Mouse (Mus musculus) heart, adult 8-10 months (tissue): ENCODE measurements at regions not wholly inside any gene's neighbourhood (a gene's known extent, or its start where the extent isn't known, plus 50 kb on each side); places are given as distances from the start of the nearest gene placed in this dataset.

Experiments used
- DNase-seq: peaks from one replicate; pipeline ENCODE4 v3.0.0; 2022; ENCODE audit warnings: low spot score

DNA sequence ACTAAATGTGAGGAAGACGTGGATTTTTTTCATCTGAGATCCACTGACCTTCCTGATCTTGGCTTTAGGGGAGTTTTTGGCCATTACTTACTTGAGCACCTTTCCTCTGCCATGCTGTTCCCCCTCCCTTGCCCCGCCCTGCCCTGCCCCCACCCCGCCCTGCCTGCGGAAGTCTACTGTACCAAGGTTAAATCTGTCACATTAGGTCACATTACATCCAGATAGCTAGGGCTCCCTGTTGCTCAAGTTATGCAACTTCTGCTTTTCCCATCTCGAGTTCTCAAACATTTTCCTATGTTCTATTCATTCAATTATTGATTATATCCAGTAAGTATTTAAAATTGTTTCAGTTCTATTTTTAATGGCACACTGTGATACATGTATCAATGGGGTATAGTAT is 144.7 kb upstream of the Cnot2 start:
- no peak for DNase-seq

DNA sequence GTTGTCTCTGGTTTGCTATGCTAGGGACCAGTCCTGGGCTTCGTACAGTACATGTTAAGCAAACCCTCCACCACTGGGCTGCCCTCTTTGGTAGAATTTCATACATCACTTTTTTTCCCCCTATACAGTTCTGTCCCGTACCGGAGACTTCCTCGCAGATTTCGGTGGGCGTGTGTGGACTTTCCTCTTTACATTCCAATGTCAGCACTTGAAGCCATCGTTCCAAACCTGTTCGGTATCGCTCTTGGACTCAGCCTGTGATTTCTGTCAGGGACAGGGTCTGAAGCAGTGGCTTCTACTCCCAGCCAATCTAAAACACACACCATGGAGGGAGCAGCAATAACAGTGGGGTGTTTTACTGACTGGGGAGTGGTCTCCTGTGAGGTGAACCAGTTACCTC is 140.7 kb upstream of the Cnot2 start:
- no peak for DNase-seq

DNA sequence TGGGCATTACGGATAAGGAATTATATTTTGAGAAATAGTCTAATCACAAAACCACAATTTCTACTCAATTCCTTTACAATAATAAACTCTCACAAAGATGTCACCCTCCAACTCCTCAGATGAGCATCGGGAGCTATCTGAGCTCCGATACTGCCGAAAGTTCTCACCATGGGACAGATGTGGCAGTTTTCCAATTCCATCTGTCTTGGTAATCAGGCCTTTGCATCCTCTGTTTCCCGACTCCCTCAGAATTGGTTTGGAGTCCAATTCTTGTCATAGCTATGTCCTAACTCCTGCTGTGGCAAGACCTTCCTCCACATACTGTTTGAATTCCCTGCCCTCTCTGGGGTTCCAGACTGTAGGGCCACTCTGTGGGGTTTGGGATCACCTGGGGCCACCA is 138.3 kb upstream of the Cnot2 start:
- peak; percentile 49 for DNase-seq

DNA sequence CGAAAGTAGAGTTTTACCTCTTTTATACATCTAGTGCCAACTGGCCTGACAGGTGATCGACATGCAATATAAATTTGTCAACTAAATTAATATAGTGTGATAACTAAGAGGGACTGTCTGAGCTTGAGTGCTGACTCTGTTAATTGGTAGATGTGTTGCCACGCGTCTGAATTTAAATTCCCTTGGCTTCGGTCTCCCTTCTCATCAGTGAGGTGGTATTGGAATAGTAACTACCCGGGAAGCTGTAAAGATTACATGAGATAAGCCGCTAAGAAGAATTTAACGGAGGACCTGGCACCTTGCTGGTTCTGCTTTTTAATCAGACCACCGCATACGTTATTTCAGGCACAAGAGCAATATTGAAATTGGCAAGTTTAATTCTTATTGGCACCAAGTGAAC is 136.7 kb upstream of the Cnot2 start:
- no peak for DNase-seq

DNA sequence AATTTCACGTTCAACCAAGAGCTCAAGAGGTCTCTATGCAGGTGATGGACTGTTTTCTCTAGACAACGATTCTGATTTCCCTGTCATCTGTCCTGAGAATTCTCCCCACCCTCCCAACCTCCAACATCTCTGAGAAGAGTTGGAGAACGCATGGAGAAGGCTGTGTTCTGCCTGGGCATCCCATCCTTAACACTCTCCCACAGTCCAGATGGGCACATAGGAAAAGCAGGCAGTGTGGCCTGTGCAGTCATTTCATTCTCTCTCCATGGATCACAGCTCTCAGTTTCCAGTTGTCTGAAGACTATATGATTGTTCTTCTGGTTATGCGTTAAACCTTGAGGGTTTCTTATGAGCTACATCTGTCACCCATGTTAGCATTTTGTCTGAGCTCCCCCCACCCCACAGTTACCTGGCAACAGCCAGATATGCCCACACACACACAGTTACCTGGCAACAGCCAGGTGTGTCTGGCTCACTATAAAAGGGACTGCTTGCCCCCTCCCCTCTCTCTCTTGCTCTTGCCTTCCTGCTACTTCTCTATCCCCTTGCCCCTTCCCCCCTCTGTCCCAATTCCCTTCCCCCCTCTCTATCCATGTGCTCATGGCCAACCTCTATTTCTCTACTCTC is 135.8 kb upstream of the Cnot2 start:
- DNase-seq, result no peak

DNA sequence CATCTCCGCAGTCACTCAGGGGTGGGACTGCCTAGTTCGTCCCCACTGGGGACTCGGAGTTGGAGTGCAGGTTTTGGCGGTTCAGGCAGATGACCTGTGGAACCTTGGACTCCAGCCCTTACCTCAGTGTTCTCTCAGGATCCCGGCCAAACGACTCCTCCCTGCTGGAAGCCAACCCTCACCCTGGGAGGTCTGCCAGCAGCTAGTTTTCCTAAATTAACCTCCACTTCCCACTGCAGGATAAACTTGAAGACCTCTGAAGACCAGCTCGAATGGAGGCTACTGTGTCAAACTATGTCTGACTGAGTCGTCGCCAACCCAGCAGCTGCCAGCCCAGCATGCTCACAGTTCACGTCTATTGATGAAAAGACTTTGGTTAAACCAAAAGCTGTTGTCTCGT is 132.1 kb upstream of the Cnot2 start:
- peak; percentile 90 for DNase-seq

DNA sequence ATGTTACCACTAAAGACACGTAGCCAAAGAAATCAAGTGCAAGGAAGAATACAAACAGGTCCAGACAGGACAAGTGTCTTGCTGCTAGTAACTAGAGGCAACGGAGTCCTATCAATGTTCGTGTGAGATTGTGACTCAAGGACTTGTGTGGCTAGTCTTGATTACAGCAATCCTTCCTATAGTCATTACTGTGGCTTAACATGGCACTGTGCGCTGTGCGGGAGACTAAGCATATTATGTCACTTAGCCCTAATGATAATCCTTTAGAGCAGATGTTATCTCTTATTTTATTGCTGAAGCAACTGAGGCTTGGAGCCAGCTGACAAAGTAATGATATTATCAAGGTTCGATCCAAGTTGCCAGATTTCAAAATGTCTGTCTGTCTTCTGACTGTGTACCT is 125.7 kb upstream of the Cnot2 start:
- no peak for DNase-seq

DNA sequence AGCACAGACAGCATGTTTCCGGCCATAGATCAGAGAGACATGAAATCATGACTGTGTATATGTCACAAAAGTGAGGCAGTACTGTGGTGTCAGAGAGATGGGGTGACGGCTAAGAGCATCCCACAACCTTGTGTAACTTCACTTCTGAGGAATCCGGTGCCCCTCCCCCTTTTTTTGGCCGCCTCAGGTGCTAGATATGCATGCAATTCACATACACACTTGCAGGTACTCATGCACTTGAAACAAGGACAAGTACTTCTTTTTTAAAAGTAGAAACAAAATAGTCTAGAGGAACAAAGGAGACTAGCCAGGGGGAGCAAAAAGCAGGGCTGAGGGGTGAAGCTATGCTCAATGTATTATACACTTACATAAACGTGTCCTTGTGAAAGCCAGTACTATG is 120.0 kb upstream of the Cnot2 start:
- DNase-seq, result no peak

DNA sequence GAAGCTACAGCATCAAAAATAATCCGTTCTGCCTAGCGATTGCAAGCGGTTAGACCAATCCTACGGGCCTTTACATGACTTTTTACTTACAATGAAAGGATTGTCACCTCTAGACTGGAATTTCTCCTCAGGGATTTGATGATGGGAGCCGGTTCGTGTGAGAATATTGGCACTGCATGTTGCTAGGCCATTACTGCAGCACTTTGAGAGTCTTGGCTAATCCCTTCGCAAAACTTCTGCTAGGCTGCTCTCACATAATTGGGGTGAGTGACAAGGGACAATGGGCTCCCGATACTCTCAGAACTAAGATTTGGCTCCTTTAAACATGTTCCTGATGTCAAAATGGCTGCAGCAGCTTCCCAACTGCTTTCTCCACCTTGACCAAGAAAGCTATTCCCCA is 118.4 kb upstream of the Cnot2 start:
- DNase-seq, result no peak

DNA sequence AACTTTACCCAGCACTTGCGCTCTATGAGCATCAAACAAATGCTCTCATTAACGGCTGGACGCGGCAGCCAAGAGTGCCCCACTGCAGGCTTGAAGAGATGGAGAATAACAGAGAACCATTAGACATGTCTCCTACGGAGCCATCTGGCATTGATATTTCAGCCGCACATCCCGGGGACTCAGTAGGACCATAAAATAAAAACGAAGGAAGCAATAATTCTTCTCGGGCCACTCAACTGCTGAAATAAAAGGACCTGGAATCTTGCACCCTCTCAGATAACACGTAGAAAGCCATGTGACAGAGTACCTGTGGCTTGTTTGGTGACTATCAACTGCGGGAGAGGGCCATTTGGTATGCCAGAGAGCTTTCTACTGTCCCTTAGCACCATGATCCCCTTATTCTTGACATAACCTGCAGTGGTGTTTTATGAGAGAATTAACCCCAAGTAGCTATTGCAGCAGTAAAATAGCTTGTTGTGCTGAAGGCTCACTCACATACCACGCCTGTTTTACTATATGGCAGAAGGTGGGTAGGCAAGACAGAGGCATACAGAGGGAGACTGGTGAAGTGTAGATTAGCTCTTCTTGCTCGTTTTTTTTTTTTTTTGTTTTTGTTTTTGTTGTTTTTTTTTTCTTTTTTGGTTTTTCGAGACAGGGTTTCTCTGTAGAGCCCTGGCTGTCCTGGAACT is 116.5 kb upstream of the Cnot2 start:
- DNase-seq, result no peak

DNA sequence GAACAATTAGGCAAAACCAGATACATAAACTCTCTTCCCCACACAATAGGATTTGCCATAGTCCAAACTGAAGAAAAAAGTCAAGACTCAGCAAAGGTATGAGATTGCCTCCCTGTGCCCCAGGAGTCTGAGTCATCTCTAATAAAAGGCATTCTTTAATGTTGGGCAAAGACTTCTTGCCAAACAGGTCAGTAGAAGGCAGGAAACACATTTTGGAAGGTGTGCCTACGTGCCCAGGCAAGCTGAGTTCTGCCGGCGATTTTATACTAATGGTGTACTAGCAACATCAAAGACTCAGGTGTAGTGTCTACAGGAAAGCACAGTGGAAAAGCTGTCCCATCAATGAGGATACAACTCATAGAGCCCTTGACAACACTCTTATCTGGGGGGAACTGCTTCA is 112.5 kb upstream of the Cnot2 start:
- DNase-seq, result no peak

DNA sequence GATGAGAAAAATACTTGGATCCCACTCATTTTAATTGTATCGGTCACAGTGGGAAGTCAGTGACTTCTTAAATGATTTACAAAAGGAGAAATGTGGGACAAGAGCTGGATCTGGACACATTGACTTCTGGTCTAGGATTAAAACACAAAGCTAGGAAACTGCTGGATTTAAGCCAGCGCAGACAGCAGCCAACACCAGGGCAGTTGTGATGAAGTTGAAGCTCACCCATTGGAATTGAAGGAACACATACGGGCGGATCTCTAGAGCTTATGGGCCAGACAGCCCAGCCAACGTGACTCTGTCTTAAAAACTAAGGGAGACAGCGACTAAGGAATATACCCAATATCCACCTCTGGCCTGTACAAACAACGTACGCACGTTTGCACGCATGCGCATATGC is 105.4 kb upstream of the Cnot2 start:
- peak; percentile 7 for DNase-seq

DNA sequence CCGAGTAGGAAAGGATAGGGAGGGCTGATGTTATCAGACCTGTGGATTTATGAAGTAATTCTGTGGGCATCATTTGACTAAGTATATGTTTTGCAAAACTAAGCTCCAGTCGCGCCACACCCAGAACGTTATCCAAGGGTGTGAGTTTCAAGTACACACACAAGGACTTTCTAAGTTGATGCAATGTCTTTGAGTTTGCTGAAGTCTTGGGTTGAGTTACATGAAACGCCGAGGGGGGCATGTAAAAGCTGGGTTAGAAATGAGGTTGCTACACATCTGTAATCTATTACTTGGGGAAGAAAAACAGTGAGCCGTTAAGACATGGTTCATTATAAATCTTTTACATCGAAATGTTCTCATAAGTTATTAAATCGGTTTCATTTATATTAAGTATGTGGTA is 102.1 kb upstream of the Cnot2 start:
- no peak for DNase-seq

DNA sequence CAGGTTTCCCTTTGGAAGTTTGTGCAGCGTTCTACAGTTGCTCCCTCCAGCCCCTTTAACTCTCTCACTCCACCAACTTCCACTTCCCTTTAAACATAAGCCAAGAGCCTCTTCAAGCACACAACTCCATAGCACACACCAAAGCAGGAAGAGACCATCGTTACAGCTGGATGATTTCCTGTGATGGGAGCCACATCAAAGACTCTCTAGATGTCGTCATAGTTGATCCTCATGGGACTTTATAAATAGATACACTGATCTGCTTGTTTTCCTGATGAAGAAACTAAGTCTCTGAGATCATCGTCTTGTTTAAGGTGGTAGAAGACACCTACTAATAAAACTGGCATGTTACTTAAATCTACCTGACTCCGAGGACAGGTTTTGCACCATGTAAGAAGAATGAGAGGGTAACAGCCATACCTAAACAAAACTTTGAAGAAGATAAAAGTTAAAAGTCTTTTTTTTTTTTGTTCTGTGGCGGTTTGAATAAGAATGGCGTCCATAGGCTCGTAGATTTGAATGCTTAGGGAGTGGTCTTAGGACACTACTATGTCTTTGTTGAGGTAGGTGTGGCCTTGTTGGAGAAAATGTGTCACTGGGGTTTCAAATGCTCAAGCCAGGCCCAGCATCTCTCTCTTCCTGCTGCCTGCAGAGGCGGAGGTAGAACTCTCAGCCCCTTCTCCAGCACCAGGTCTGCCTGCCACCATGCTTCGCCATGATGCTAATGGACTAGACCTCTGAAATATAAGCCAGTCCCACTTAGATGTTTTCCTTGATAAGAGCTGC is 97.8 kb upstream of the Cnot2 start:
- no peak for DNase-seq

DNA sequence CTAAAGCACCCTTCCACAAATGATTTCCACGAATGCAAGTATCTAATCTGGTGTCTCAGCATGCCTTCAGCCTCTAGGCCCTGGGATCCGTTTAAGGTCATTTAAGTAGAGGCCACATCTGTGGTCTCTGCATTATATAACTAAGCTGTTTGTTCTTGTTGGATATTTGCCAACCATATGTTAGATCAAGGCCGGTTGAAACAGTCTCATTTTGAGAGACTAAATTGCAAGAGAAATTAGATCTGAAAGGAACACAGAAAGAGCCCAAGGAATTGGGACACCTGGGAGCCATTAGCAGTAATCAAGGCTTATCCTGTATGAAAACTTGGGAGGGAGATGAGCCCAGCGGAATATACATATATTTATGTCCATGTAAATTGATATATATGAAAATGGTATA is 96.6 kb upstream of the Cnot2 start:
- DNase-seq, result no peak

DNA sequence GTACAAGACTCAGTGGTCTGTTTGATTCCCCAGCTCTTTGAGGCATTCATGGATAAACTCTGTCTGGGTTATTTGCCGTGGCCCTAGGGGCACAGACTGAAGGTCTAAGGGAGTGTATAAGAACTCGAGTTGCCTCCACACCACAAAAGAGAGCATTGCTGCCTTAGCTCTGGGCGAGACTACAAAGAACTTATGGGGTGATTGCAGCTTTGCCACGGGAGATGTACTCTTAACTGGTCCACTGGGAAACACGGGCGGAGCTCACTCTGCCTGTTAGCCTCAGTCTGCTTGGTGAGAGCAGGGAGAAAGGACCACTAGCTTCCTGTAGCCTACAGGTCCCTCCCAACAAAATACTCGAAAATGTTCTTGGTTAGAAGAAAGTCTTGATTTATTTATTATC is 93.9 kb upstream of the Cnot2 start:
- no peak for DNase-seq

DNA sequence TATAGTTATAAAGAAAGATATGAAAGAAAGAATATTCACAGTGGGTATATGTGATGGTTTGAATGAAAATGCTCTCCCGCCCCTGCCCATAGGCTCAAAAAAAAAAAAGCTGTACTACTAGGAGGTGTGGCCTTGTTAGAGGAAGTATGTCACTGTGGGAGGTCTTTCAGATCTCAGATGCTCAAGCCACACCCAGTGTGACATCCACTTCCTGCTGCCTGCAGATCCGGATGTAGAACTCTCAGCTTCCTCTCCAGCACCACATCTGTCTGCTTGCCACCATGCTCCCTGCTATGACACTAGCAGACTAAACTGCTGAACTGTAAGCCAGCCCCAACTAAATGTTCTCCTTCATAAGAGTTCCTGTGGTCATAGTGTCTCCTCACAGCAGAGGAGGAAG is 93.0 kb upstream of the Cnot2 start:
- DNase-seq, result no peak

DNA sequence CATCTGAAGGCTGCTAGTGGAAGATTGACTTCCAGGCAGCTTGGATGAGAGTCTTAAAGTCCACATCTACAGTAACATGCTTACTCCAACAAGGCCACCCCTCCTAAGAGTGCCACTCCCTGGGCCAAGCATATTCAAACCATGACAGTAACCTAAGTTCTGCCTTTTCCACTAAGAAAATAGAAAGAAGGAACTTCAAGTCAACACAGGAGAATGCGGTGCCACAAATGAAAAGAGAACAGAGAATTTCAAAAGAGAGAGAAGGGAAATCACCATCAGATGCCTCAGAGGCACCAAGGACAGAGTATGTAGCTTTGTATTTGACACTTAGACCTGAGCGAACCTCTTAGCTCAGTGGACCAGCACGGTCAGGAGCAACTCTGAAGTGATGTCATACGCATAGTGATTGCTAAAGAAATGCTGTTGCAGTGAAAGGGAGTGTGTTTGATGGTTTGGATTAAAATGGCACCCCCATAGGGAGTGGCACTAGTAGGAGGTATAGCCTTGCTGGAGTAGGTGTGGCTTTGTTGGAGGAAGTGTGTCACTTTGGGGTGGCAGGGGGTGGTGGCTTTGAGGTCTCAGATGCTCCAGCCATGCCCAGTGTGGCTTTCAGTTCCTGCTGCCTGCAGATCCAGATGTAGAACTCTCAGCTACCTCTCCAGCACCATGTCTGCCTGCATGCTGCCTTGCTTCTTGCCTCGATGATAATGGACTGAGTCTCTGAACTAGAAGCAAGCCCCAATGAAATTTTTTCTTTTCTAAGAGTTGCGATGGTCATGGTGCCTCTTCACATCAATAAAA is 77.1 kb upstream of the Cnot2 start:
- DNase-seq, result no peak

DNA sequence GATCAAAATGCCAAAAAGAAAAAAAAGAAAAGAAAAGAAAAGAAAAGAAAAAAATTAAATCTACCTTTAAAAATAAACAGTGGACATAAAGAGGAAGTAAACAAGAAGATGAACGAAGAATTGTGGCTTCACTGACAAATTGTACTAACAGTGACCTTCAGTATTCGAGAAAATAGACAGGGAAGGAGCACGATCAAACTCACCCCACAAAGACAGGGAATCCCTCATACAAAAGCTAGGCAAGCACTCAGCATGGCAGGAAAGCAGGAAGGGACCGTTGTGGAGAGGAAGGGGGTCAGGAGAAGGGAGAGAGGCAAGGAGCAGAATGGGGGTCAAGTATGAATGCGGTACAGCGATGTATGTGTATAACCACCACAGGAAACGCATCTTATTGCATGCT is 74.6 kb upstream of the Cnot2 start:
- no peak for DNase-seq

DNA sequence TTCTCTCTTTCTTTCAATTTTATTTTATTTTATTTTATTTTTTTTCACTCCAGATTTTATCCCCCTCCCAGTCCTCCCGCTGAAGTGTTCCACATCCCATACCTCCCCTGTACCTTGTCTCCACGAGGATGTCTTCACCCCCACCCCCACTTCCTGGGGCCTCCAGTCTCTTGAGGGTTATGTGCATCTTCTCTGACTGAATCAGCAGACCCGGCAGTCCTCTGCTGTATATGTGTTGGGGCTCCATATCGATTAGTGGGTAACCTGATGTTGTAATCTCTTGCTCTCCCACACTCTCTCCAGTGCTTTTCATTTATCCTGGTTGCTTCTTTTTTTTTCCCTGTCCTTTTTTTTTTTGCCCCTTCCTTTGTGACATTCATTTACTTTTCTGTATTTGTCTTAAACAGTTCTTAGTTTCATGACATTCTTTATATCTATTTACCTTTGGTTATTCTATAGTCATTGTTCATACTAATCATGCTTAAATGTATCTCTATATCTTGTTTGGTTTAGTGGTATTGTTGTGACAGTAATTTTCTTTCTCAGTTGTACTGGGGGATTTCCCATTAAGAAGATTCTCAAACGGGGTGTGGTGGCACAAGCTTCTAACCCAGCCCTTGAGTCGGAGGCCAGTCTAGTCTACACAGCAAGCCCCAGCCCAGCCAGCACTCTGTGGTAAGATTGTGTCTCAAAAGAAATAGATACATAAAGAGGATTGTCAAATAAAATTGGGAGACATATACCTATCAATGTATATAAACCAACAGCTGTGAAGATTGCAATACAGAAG is 73.9 kb upstream of the Cnot2 start:
- DNase-seq, result no peak

DNA sequence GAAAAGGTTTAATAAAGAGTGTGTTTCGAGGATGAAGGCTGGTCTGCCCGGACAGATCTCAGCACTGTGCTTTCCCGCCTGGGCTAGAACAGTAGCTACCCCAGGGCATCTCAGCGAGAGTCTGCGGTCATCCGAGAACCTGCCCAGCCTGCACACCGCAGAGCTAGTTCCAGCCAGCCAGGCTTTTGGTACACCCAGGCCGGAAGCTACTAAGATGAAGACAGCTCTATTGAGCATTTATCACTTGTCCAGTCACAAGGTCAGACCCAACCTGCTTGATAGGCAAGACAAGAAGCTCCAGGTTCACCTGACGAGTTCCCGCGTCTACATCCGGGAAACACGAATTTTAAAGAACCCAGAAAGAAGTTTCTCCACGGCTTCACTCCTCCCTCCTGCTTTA is 72.8 kb upstream of the Cnot2 start:
- DNase-seq, result no peak
